Mouse (Mus musculus): ENCODE data around the gene Bzw2. TPM values are rescaled to one million over a fixed set of nuclear protein-coding genes. Genes with fewer than 3 reads are reported as not detected.

The Bzw2 gene
- polyA plus RNA-seq, 1 experiment = 36.7 TPM

DNA sequence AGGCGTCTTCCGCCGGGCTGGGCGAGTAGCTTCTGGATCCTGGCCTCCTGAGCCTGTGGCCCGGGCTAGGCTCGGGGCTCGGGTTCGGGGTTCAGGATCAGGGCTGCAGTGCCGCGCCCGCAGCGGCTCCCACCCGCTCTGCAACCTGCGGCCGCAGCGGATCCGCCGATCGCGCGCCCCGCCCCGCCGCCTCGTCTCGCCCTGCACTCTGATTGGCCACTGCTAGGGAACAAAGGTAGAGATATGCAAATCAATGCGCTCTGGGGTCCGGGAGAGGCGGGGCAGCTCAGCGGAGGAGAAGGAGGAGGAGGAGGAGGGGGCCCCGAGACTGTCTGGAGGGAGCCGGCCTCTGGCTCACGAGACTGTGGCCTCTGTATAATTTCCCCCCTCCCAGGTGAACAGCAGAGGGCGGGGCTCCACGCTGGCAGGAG, 115.5 kb downstream of the Bzw2 start, which contains the start of gene Tspan13:
Tspan13 (minus strand) TSS at position 153 of the 431 bp plus-strand sequence.
- peak; percentile 63; the same call in 1 of the 2 replicates for TF ChIP-seq CTCF (IDR thresholded peaks at IDR 0.05; ENCODE audit: borderline replicate concordance, control insufficient read depth, extremely low read depth, insufficient read depth, low read length, poor library complexity)
- peak; percentile 98 for TF ChIP-seq POLR2A (IDR thresholded peaks at IDR 0.05; ENCODE audit: control insufficient read depth, extremely low read depth, insufficient read depth, low read length, poor library complexity)
- Histone ChIP-seq H3K27ac (ENCODE audit: control insufficient read depth, insufficient read depth, low read length) (peak within 1 kb of the TSS; percentile 47), H3K4me3 (ENCODE audit: control insufficient read depth, insufficient read depth, low read length) (peak within 1 kb of the TSS; percentile 75), H3K36me3 (ENCODE audit: control insufficient read depth, insufficient read depth, low read length) (no peaks in the 10 kb centered on the region), H3K4me1 (replicated peaks; ENCODE audit: control insufficient read depth, insufficient read depth, low read length) (peaks cover 27% of the 10 kb centered on the region), H3K27me3 (ENCODE audit: control insufficient read depth, insufficient read depth, low read length) (no peaks in the 10 kb centered on the region)
- peak; percentile 96 for DNase-seq
- under 1% methylated on average over 35 of the region's 35 CpGs for WGBS

Other genes starting within 250 kb of the Bzw2 start
- gene Agr3, start 232.5 kb downstream of the Bzw2 start, polyA plus RNA-seq (2012; rRNA removed) = 0.18 TPM in 1 of 2 replicates, not detected in the other
- 0.29 and 0.69 TPM in 2 replicates for gene Agr2, start 165.2 kb downstream of the Bzw2 start, polyA plus RNA-seq (2012; rRNA removed)
- 294 and 360 TPM in 2 replicates for gene Tspan13, start 115.6 kb downstream of the Bzw2 start, polyA plus RNA-seq (2012; rRNA removed)
- gene Ankmy2, start 966 bp downstream of the Bzw2 start, polyA plus RNA-seq (2012; rRNA removed) = 7.4 and 7.6 TPM in 2 replicates
- gene Lrrc72, start 95.3 kb upstream of the Bzw2 start, polyA plus RNA-seq (2012; rRNA removed) = not detected in 2 replicates
- gene Sostdc1, start 156.1 kb upstream of the Bzw2 start, polyA plus RNA-seq (2012; rRNA removed) = 0.96 and 1.3 TPM in 2 replicates
- gene Ispd, start 223.4 kb upstream of the Bzw2 start, polyA plus RNA-seq (2012; rRNA removed) = 0.53 and 0.70 TPM in 2 replicates
- 0.50 and 0.66 TPM in 2 replicates for gene D630036H23Rik, start 224.1 kb upstream of the Bzw2 start, polyA plus RNA-seq (2012; rRNA removed)